Mouse (Mus musculus): Measurements from ENCODE around the gene Prim1. TPM values are rescaled to one million over a fixed set of nuclear protein-coding genes. Genes with fewer than 3 reads are reported as not detected.

The Prim1 gene
- polyA plus RNA-seq (2014; fragmentation: Illumina TruSeq; extraction: RNeasy Lipid Tissue Mini Kit (QIAGEN cat#74804); ENCODE audit: low read depth, low replicate concordance): 23.5 TPM

GRCm38 (mm10) chr10:128015068-128015934 lies at the start of gene Prim1:
Gene Prim1 (plus strand): TSS chr10:128015168.

GRCm38 (mm10) chr10:128007446-128007845 lies 7.5 kb upstream of the Prim1 start, which contains the start of gene Hsd17b6:
Gene Hsd17b6 (minus strand): TSS chr10:128007611.

GRCm38 (mm10) chr10:128058601-128059151 lies 43.7 kb downstream of the Prim1 start, which contains the start of gene Ptges3:
Gene Ptges3 (plus strand): TSS chr10:128058954.

Other genes starting within 250 kb of the Prim1 start
- 0.45 TPM for gene Rdh9, start 238.8 kb upstream of the Prim1 start, polyA plus RNA-seq (2014; fragmentation: Illumina TruSeq; extraction: RNeasy Lipid Tissue Mini Kit (QIAGEN cat#74804); ENCODE audit: low read depth, low replicate concordance)
- 0.13 TPM for gene Rdh16, start 214.0 kb upstream of the Prim1 start, polyA plus RNA-seq (2014; fragmentation: Illumina TruSeq; extraction: RNeasy Lipid Tissue Mini Kit (QIAGEN cat#74804); ENCODE audit: low read depth, low replicate concordance)
- gene Rdh19, start 165.2 kb upstream of the Prim1 start, polyA plus RNA-seq (2014; fragmentation: Illumina TruSeq; extraction: RNeasy Lipid Tissue Mini Kit (QIAGEN cat#74804); ENCODE audit: low read depth, low replicate concordance): not detected
- gene Rdh16f2, start 148.7 kb upstream of the Prim1 start, polyA plus RNA-seq (2014; fragmentation: Illumina TruSeq; extraction: RNeasy Lipid Tissue Mini Kit (QIAGEN cat#74804); ENCODE audit: low read depth, low replicate concordance): not detected
- gene Rdh7, start 126.4 kb upstream of the Prim1 start, polyA plus RNA-seq (2014; fragmentation: Illumina TruSeq; extraction: RNeasy Lipid Tissue Mini Kit (QIAGEN cat#74804); ENCODE audit: low read depth, low replicate concordance): not detected
- 0.69 TPM for gene Sdr9c7, start 116.7 kb upstream of the Prim1 start, polyA plus RNA-seq (2014; fragmentation: Illumina TruSeq; extraction: RNeasy Lipid Tissue Mini Kit (QIAGEN cat#74804); ENCODE audit: low read depth, low replicate concordance)
- not detected for gene Hsd17b6, start 7.6 kb upstream of the Prim1 start, polyA plus RNA-seq (2014; fragmentation: Illumina TruSeq; extraction: RNeasy Lipid Tissue Mini Kit (QIAGEN cat#74804); ENCODE audit: low read depth, low replicate concordance)
- gene Naca, start 20.4 kb downstream of the Prim1 start, polyA plus RNA-seq (2014; fragmentation: Illumina TruSeq; extraction: RNeasy Lipid Tissue Mini Kit (QIAGEN cat#74804); ENCODE audit: low read depth, low replicate concordance): 988 TPM
- 541 TPM for gene Ptges3, start 43.8 kb downstream of the Prim1 start, polyA plus RNA-seq (2014; fragmentation: Illumina TruSeq; extraction: RNeasy Lipid Tissue Mini Kit (QIAGEN cat#74804); ENCODE audit: low read depth, low replicate concordance)
- 333 TPM for gene Atp5b, start 68.1 kb downstream of the Prim1 start, polyA plus RNA-seq (2014; fragmentation: Illumina TruSeq; extraction: RNeasy Lipid Tissue Mini Kit (QIAGEN cat#74804); ENCODE audit: low read depth, low replicate concordance)
- gene Baz2a, start 76.4 kb downstream of the Prim1 start, polyA plus RNA-seq (2014; fragmentation: Illumina TruSeq; extraction: RNeasy Lipid Tissue Mini Kit (QIAGEN cat#74804); ENCODE audit: low read depth, low replicate concordance): 58.1 TPM
- gene Rbms2, start 165.1 kb downstream of the Prim1 start, polyA plus RNA-seq (2014; fragmentation: Illumina TruSeq; extraction: RNeasy Lipid Tissue Mini Kit (QIAGEN cat#74804); ENCODE audit: low read depth, low replicate concordance): 5.9 TPM
- gene Gls2, start 179.3 kb downstream of the Prim1 start, polyA plus RNA-seq (2014; fragmentation: Illumina TruSeq; extraction: RNeasy Lipid Tissue Mini Kit (QIAGEN cat#74804); ENCODE audit: low read depth, low replicate concordance): 0.53 TPM
- gene Spryd4, start 196.6 kb downstream of the Prim1 start, polyA plus RNA-seq (2014; fragmentation: Illumina TruSeq; extraction: RNeasy Lipid Tissue Mini Kit (QIAGEN cat#74804); ENCODE audit: low read depth, low replicate concordance): 3.3 TPM
- not detected for gene Mip, start 210.7 kb downstream of the Prim1 start, polyA plus RNA-seq (2014; fragmentation: Illumina TruSeq; extraction: RNeasy Lipid Tissue Mini Kit (QIAGEN cat#74804); ENCODE audit: low read depth, low replicate concordance)
- 2.2 TPM for gene Timeless, start 216.9 kb downstream of the Prim1 start, polyA plus RNA-seq (2014; fragmentation: Illumina TruSeq; extraction: RNeasy Lipid Tissue Mini Kit (QIAGEN cat#74804); ENCODE audit: low read depth, low replicate concordance)
- not detected for gene Apon, start 238.9 kb downstream of the Prim1 start, polyA plus RNA-seq (2014; fragmentation: Illumina TruSeq; extraction: RNeasy Lipid Tissue Mini Kit (QIAGEN cat#74804); ENCODE audit: low read depth, low replicate concordance)

All from testis, adult 10 weeks (tissue).